Mouse (Mus musculus) heart, postnatal 4 days (tissue): ENCODE data around the gene Grk1. TPM values are rescaled to one million over a fixed set of nuclear protein-coding genes. Genes with fewer than 3 reads are reported as not detected.

Experiments
- DNase-seq: peaks from one replicate; pipeline ENCODE4 v3.0.0; 2021
- total RNA-seq, 2 experiments: library from RNA; stranded (reverse); gene quantifications; 2 replicates each; pipeline ENCODE4 v1.2.3; 2021

Grk1 gene
- total RNA-seq, 2 experiments from 2014 or later = 0.05 to 0.12 TPM

GRCm38 (mm10) chr8:13430412-13430811 is 25.5 kb downstream of the Grk1 start:
- DNase-seq = no peak

GRCm38 (mm10) chr8:13430866-13431265 is 26.0 kb downstream of the Grk1 start:
- no peak for DNase-seq

GRCm38 (mm10) chr8:13433130-13433529 is 28.2 kb downstream of the Grk1 start:
- no peak for DNase-seq

- no peak for DNase-seq
Measured at GRCm38 (mm10) chr8:13434889-13435288, 30.0 kb downstream of the Grk1 start, which contains the start of gene Tmem255b. Gene Tmem255b, plus strand, starts transcription at chr8:13435189.

GRCm38 (mm10) chr8:13436052-13436451 is 31.2 kb downstream of the Grk1 start:
- DNase-seq = peak; percentile 36

GRCm38 (mm10) chr8:13437531-13437930 is 32.6 kb downstream of the Grk1 start:
- DNase-seq = no peak

- DNase-seq = no peak
Measured at GRCm38 (mm10) chr8:13442152-13442551, 37.3 kb downstream of the Grk1 start.

GRCm38 (mm10) chr8:13446456-13446855 is 41.6 kb downstream of the Grk1 start:
- no peak for DNase-seq

GRCm38 (mm10) chr8:13448145-13448544 is 43.3 kb downstream of the Grk1 start:
- DNase-seq = peak; percentile 72

GRCm38 (mm10) chr8:13451747-13452277 is 46.9 kb downstream of the Grk1 start:
- DNase-seq = no peak

GRCm38 (mm10) chr8:13454341-13455113 is 49.6 kb downstream of the Grk1 start:
- DNase-seq = no peak

GRCm38 (mm10) chr8:13455295-13455694 is 50.4 kb downstream of the Grk1 start:
- DNase-seq = peak; percentile 81

GRCm38 (mm10) chr8:13459431-13459830 is 54.5 kb downstream of the Grk1 start:
- no peak for DNase-seq

- no peak for DNase-seq
Measured at GRCm38 (mm10) chr8:13461085-13461765, 56.3 kb downstream of the Grk1 start.

- DNase-seq = peak; percentile 83
Measured at GRCm38 (mm10) chr8:13461843-13462242, 57.0 kb downstream of the Grk1 start.

- DNase-seq = peak; percentile 53
Measured at GRCm38 (mm10) chr8:13462392-13462791, 57.5 kb downstream of the Grk1 start.

- no peak for DNase-seq
Measured at GRCm38 (mm10) chr8:13465324-13465723, 60.4 kb downstream of the Grk1 start.

GRCm38 (mm10) chr8:13466989-13467388 is 62.1 kb downstream of the Grk1 start:
- DNase-seq = no peak

- no peak for DNase-seq
Measured at GRCm38 (mm10) chr8:13468737-13469136, 63.9 kb downstream of the Grk1 start.

GRCm38 (mm10) chr8:13471484-13471883 is 66.6 kb downstream of the Grk1 start:
- DNase-seq = no peak
